Mouse (Mus musculus): Measurements from ENCODE around the gene Dclk3.

DNA sequence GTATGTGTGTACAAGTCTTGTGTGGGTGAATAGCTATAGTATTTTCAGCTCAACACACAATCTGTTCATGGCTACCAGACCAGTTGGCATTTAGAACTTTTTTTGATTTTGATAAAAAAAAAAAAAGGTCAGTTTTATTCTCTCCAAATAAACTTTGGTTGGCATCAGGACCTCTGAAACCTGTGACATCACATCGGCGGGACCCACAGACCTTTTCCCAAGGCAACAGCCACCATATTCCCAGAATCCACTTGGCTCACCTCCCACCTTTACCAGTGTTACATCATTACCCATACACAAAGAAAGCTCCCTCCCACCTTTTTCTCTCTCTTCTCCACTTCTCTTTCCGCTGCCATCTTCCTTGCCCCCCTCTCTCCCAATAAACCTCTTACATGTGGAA is 36.4 kb downstream of the Dclk3 start:
- TF ChIP-seq POLR2A (IDR thresholded peaks at IDR 0.05; ENCODE audit: borderline replicate concordance, control insufficient read depth, low read depth, low read length) (no peak), CTCF (IDR thresholded peaks at IDR 0.05; ENCODE audit: control insufficient read depth, insufficient read depth, low read length) (no peak)
